Mouse (Mus musculus) lung, adult 2 months (tissue): ENCODE measurements at regions not wholly inside any gene's neighbourhood (a gene's known extent, or its start where the extent isn't known, plus 50 kb on each side); places are given as distances from the start of the nearest gene placed in this dataset.

Experiments used
- DNase-seq: peaks from one replicate; pipeline ENCODE4 v3.0.0; 2022
- H3K4me1 ChIP-seq: fragments of 200-500 bp; 2 replicates; pipeline ENCODE4 v1.6.1; 2011; ENCODE audit warnings: low read length; ENCODE audit not compliant: control insufficient read depth, insufficient read depth
- H3K4me3 ChIP-seq: fragments of 200-500 bp; replicated peaks from 2 replicates; pipeline ENCODE3; 2011; ENCODE audit warnings: low read depth, mild to moderate bottlenecking, control low read depth, low read length; ENCODE audit errors: extremely low read depth
- CTCF ChIP-seq: fragments of 200-500 bp; IDR thresholded peaks from 2 replicates; pipeline ENCODE4 v1.5.1; 2011; ENCODE audit warnings: mild to moderate bottlenecking, low read length, control low read depth; ENCODE audit not compliant: insufficient read depth
- POLR2A ChIP-seq: fragments of 200-500 bp; IDR thresholded peaks from 2 replicates; pipeline ENCODE4 v1.6.1; 2011; ENCODE audit warnings: low read depth, mild to moderate bottlenecking, control low read depth, low read length, borderline replicate concordance; ENCODE audit errors: extremely low read depth
- WGBS: fragments of 180-500 bp; shearing (Covaris S2); methylation state at CpG from one replicate; pipeline ENCODE4 v1.1.7; 2018; 5-methylcytosine and 5-hydroxymethylcytosine counted together

DNA sequence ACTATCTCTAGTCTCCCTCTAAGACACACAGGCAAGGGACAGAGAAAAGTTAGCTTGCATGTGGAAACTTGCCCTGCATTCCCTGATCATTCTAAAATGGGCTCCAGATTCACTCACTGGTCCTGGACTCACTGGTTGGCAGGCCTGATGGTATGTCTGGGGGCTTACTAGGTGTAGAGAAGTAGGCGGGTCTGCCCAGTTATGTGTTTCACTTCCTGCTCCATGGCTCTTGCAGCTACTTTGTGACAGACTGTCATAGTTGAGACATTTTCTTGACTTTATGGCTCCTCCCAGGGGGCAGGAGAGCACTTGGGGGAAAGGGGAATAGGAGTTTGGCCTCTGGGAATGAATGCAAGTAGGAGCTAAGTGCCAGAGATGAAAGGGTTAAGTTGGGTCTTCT, 182.1 kb upstream of the Chrm3 start:
- 96% methylated on average over 1 of the region's 1 CpGs for WGBS
- no peaks in the 10 kb centered on the region for H3K4me1 ChIP-seq
- TF ChIP-seq POLR2A (no peak), CTCF (no peak)
- DNase-seq: no peak
- no peak overlapping the region for H3K4me3 ChIP-seq

DNA sequence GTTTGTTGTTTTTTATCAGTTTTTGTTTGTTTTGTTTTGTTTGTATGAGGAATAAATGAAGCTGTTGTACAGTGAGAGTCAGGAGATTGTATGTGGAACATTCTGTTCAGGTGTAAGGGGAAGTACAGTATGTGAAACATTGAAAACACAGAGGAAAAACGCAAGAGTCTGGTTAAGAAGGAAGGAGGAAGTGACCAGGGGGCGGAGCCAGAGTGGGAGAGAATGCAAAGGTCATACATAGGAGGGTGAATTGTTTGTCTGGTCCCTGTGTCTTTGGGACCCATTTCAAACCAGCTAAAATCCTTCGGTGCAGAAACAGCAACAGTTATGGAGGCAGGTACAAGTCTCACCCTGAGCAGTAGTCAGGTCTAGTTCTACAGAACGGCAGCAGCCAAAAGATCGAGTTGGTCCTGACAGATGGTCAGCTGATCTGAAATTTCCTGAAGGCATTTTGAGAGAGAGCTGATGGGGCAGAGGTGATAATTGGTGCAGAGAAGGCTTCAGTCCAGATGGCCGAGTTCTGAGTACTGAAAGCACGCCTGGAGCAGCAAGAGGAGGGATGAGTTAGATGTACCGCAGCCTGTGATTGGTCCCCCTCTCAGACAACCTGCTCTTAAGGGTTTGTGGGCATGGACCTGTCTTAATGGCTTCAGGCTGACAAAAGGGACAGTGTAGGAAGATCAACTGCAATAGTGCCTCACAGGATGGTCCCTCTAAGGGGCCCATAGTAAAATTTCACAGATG, 179.7 kb upstream of the Chrm3 start:
- WGBS: 74% methylated on average over 8 of the region's 8 CpGs
- TF ChIP-seq CTCF: no peak
- no peak for TF ChIP-seq POLR2A
- peak; percentile 4 for DNase-seq
- H3K4me3 ChIP-seq: no peak overlapping the region
- no peaks in the 10 kb centered on the region for H3K4me1 ChIP-seq

DNA sequence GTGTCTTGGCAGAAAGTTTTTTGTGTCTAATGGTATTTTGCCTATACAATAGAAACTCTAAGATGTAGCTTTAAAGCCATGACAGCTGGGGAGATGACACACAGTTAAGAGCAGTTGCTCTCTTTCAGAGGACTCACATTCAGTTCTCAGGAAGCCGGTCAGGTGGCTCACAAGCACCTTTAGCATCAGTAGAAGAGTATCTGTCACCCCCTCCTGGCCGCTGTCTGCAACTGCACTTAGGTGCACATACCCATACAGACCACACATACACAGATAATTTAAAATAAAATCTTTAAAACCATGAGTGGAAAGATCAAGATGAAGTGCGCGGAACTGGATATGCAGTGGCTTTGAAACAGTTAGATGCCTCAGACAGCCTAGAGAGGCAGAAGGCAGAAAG, 178.3 kb upstream of the Chrm3 start:
- Histone ChIP-seq H3K4me1 (no peaks in the 10 kb centered on the region), H3K4me3 (no peak overlapping the region)
- TF ChIP-seq CTCF: peak; percentile 11; the same call in 1 of the 2 replicates
- TF ChIP-seq POLR2A: no peak
- no peak for DNase-seq
- 86% methylated on average over 4 of the region's 4 CpGs for WGBS

DNA sequence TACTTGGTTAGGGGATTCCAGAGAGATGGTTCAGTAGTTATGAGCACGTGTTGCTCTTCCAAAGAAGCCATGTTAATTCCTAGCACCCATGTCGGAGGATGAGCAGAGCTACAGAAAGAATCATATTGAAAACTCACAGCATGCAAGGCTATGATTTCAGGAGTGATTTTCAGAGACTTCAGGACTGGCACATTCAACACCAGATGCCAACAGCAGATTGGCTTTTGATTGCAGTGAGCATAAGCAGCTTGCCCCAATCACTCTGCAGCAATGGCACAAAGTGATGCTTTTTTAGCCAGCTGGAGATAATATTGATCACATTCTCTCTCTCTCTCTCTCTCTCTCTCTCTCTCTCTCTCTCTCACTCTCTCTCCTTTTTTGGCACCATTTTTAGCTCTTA, 166.6 kb upstream of the Chrm3 start:
- TF ChIP-seq POLR2A: no peak
- Histone ChIP-seq H3K4me3 (no peak overlapping the region), H3K4me1 (no peaks in the 10 kb centered on the region)
- WGBS: 79% methylated on average over 2 of the region's 2 CpGs
- no peak for DNase-seq

DNA sequence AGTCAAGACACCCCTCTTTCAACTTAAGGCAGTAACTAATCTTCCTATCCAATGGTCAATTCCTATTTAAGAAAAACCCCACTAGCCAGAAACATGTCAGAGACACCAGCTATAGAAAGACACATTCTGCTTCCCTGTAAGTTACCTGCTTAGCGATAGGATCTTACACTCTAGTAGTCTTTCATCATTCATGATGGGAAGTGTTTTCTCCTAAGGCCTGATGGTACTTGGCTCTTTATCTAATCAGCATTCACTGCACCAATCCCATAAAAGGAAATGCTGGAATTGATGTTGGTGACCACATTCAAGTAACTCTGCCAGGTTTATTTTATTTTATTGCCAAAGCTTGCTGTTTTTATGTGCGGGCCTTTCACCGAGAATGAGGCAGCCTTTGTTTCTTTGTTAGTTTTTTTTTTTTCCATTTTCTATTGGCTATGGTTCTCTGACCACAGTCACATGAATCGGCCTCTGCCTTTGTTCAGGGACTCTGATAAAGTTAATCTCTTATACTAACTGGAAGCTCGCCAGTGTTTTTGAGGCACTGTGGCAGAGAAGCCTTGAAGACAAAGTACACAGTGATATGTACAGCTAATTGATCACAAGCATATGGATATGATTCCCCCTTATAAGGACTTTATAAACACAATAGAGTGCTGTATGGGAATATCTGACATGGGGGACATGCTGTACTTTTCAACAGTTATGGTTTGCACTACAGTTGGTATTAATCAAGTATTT, 166.0 kb upstream of the Chrm3 start:
- TF ChIP-seq CTCF (no peak), POLR2A (no peak)
- Histone ChIP-seq H3K4me1 (no peaks in the 10 kb centered on the region), H3K4me3 (no peak overlapping the region)
- 58% methylated on average over 5 of the region's 5 CpGs for WGBS
- DNase-seq: no peak

DNA sequence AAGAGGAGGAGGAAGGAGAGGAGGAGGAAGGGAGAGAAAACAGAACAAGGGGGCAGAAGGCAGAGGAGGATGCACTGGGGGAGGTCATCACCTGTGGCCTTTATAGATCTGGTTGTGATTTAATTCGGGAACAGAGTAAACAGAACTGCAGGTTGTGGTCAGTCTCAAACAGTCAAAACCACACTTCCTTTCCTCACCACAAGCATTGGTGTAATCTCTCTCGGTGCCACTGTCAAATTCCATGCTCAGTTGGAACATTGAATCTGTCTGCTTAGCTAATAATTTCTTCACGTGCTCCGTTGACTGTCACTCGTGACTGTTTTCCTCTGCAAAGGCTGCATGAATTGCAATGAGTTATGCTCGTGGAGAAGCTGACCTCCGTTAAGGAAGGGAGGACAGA, 143.6 kb upstream of the Chrm3 start:
- WGBS: 34% methylated on average over 7 of the region's 7 CpGs
- H3K4me1 ChIP-seq: no peaks in the 10 kb centered on the region
- no peak overlapping the region for H3K4me3 ChIP-seq
- DNase-seq: no peak
- TF ChIP-seq POLR2A (no peak), CTCF (no peak)

DNA sequence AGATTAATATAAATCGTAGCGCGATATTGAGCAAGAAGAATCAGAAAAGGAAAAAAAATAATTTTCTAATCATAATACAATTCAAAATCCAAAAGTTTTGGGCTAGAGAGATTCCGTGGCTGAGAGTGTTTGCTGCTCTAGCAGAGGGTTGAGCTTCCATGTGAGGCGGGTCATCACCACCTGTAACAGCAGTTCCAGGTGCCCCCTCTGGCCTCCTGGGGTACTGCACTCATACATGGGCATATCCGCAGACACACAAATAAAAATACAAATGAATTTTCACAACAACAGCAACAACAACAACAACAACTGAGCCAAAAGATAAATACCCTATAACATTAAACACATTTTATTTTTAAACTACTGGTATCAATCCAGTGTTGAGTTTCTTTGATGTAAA, 94.7 kb upstream of the Chrm3 start:
- TF ChIP-seq CTCF: no peak; the same call in 1 of the 2 replicates
- no peak for TF ChIP-seq POLR2A

DNA sequence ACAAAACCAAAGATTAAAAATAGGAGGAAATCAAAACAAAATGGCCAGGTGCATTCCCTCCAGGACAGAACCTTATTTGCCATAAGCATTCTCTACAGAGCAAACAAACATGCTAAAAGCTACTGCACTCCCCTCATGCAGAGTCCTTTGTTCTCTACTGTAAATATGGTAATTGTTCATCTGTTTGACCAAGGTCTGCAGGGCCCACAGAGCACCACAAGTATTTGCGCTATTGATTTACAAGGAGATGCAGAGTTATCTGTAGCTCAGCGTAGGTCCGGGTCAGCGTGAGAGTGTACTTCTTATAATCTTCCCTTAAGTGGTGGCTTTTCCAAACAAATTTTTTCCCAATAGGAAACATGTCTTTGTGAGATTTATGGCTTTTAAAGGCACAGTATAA, 94.0 kb upstream of the Chrm3 start:
- TF ChIP-seq CTCF (no peak), POLR2A (no peak)
- no peak for DNase-seq
- Histone ChIP-seq H3K4me1 (no peaks in the 10 kb centered on the region), H3K4me3 (no peak overlapping the region)
- 74% methylated on average over 4 of the region's 4 CpGs for WGBS

More for the DNA sequence above, 94.7 kb upstream of the Chrm3 start:
- no peak for DNase-seq
- WGBS: 96% methylated on average over 6 of the region's 6 CpGs
- H3K4me3 ChIP-seq: no peak overlapping the region
- H3K4me1 ChIP-seq: no peaks in the 10 kb centered on the region

DNA sequence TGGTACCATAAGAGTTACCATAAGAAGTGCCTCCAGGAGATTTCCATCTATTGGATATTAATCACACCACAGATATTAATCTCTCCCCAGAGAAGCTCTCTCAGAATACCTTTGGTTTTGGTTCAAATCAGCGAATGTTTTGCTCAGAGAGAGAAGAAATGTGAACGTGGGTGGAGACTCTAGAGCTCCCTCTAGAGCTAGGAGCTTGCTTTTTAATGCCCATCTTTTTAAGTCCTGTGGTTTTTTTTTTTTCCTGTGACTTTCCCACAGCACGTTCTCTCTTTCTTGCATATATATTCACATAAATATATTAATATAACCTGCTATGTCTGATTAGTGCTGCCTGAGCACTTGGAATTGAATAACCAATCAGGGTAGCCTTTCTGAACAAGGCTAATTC, 90.4 kb upstream of the Chrm3 start:
- H3K4me3 ChIP-seq: no peak overlapping the region
- TF ChIP-seq CTCF (no peak), POLR2A (no peak)
- no peak for DNase-seq
- WGBS: 16% methylated on average over 3 of the region's 3 CpGs
- H3K4me1 ChIP-seq: no peaks in the 10 kb centered on the region

DNA sequence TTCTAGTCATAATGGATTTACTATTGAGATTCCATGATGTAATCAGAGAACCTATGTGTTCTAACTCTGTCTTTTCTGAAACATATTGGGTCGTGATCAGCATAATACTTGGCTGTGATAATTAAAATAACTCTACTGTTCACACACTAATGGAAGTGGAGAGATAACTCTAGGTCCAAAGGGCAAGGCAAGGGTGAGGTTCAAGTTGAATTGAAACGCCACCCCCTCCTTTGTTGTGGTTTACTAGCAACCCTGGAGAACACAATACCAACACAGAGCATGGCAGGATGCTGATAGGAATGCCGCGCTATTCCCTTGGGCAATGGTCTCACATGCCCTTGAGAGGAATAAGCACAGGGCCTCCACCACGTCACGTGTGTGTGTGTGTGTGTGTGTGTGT, 88.9 kb upstream of the Chrm3 start:
- 84% methylated on average over 6 of the region's 6 CpGs for WGBS
- Histone ChIP-seq H3K4me1 (no peaks in the 10 kb centered on the region), H3K4me3 (no peak overlapping the region)
- TF ChIP-seq POLR2A (no peak), CTCF (no peak)
- DNase-seq: no peak

DNA sequence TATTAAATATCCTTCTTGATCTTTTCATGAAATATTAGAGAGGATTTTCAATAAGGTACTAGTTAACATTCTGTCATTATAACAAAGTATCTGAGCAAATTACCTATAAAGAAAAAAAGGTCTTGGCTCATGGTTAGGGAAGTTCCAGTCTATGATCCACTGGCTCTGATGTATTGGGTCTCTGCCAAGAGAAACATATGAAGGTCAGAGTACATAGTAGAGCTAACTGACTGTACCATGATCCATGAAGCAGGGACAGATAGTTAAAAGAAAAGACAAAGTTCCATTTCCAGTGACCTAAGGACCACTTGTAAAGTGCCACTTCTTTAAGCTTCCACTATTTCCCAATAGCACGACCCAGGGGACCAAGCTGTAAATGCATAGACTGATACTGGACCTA, 87.2 kb upstream of the Chrm3 start:
- TF ChIP-seq CTCF (no peak), POLR2A (no peak)
- no peak for DNase-seq
- H3K4me3 ChIP-seq: no peak overlapping the region
- 67% methylated on average over 1 of the region's 1 CpGs for WGBS
- H3K4me1 ChIP-seq: no peaks in the 10 kb centered on the region
